Mouse (Mus musculus) CH12.LX (cell line): ENCODE data around the gene Prrxl1.

Experiments used
- BHLHE40 ChIP-seq: IDR thresholded peaks from 2 replicates; pipeline ENCODE4 v1.6.1; 2011; ENCODE audit warnings: mild to moderate bottlenecking, low read depth, low read length, improper control_type of control experiment
- CTCF ChIP-seq, 2 experiments: IDR thresholded peaks in 1 of 2; conservative IDR thresholded peaks in 1 of 2; 2 replicates each; pipeline ENCODE4 v1.5.1; 2011 to 2012; ENCODE audit warnings: low read depth in 2 of 2, low read length in 2 of 2, improper control_type of control experiment in 1 of 2, inconsistent platforms in 1 of 2, mild to moderate bottlenecking in 1 of 2, moderate library complexity in 1 of 2
- E2F4 ChIP-seq: IDR thresholded peaks from 2 replicates; pipeline ENCODE4 v1.6.1; 2011; ENCODE audit warnings: low read depth, low read length, improper control_type of control experiment; ENCODE audit not compliant: insufficient replicate concordance
- EP300 ChIP-seq: IDR thresholded peaks from 2 replicates; pipeline ENCODE4 v1.6.1; 2011; ENCODE audit warnings: low read length, improper control_type of control experiment
- GABPA ChIP-seq: IDR thresholded peaks from 2 replicates; pipeline ENCODE4 v1.6.1; 2012; ENCODE audit warnings: low read depth, low read length, improper control_type of control experiment, inconsistent platforms; ENCODE audit not compliant: insufficient replicate concordance
- IRF4 ChIP-seq: IDR thresholded peaks from 2 replicates; pipeline ENCODE4 v1.6.1; 2014; ENCODE audit warnings: low read depth, mild to moderate bottlenecking, inconsistent platforms, low read length, improper control_type of control experiment
- MAX ChIP-seq: IDR thresholded peaks from 2 replicates; pipeline ENCODE4 v1.6.1; 2011; ENCODE audit warnings: low read length, improper control_type of control experiment
- NELFE ChIP-seq: IDR thresholded peaks from 2 replicates; pipeline ENCODE4 v1.6.1; 2011; ENCODE audit warnings: low read depth, low read length, improper control_type of control experiment
- POLR2A ChIP-seq: IDR thresholded peaks from 2 replicates; pipeline ENCODE4 v1.6.1; 2011; ENCODE audit warnings: low read depth, mild to moderate bottlenecking, improper control_type of control experiment, low read length
- RCOR1 ChIP-seq: conservative IDR thresholded peaks from 2 replicates; pipeline ENCODE4 v1.6.1; 2012; ENCODE audit warnings: low read depth, mild to moderate bottlenecking, inconsistent platforms, low read length, improper control_type of control experiment
- TCF12 ChIP-seq: IDR thresholded peaks from 2 replicates; pipeline ENCODE4 v1.6.1; 2014; ENCODE audit warnings: low read depth, mild to moderate bottlenecking, inconsistent platforms, low read length, improper control_type of control experiment
- UBTF ChIP-seq: IDR thresholded peaks from 2 replicates; pipeline ENCODE4 v1.6.1; 2012; ENCODE audit warnings: low read depth, mild to moderate bottlenecking, inconsistent platforms, low read length, improper control_type of control experiment, moderate library complexity
- ZKSCAN1 ChIP-seq: IDR thresholded peaks from 2 replicates; pipeline ENCODE4 v1.6.1; 2012; ENCODE audit warnings: low read depth, inconsistent platforms, low read length, improper control_type of control experiment, borderline replicate concordance

GRCm38 (mm10) chr14:32624811-32625210 lies 25.6 kb downstream of the Prrxl1 start:
- TF ChIP-seq ZKSCAN1 (no peak), CTCF (conservative IDR thresholded peaks at IDR 0.05 in 1 of 2, IDR thresholded peaks at IDR 0.05 in 1 of 2; ENCODE audit: low read depth in 2 of 2, low read length in 2 of 2) (no peak), GABPA (no peak), UBTF (no peak), IRF4 (no peak), MAX (no peak), POLR2A (no peak), EP300 (no peak), BHLHE40 (no peak), TCF12 (no peak), E2F4 (no peak), RCOR1 (no peak), NELFE (no peak)
